Mouse (Mus musculus): Measurements from ENCODE around the gene Atp2c1. TPM values are rescaled to one million over a fixed set of nuclear protein-coding genes. Genes with fewer than 3 reads are reported as not detected.
A peak's percentile ranks its signal among the peaks of the same experiment; 100 is the strongest.

Atp2c1 gene
- polyA plus RNA-seq, 1 experiment = 20.7 TPM

- DNase-seq (ENCODE audit: low read depth in 1 of 2, low spot score in 2 of 2) = no peak
- peaks cover 4% of the 10 kb centered on the region; the same call in 1 of the 2 replicates for H3K36me3 ChIP-seq (ENCODE audit: control insufficient read depth, insufficient read depth, low read length)
- TF ChIP-seq POLR2A (IDR thresholded peaks at IDR 0.05; ENCODE audit: low read depth, low read length) (no peak), CTCF (IDR thresholded peaks at IDR 0.05; ENCODE audit: extremely low read depth, insufficient read depth, insufficient read length, insufficient replicate concordance) (no peak)
- no peaks in the 10 kb centered on the region for H3K27me3 ChIP-seq (ENCODE audit: control insufficient read depth, insufficient read depth, low read length)
- no peaks in the 10 kb centered on the region for H3K4me1 ChIP-seq (ENCODE audit: control insufficient read depth, insufficient read depth, insufficient read length)
- peak overlapping the region; percentile 84; the same call in 1 of the 2 replicates for H3K4me3 ChIP-seq (ENCODE audit: extremely low read depth, insufficient read depth, insufficient read length)
- H3K27ac ChIP-seq (ENCODE audit: insufficient read depth, low read length) = no peak overlapping the region
- 17% methylated on average over 11 of the region's 11 CpGs for WGBS
These were observed 132.4 kb downstream of the Atp2c1 start for GRCm38 (mm10) chr9:105394720-105395119.

DNA sequence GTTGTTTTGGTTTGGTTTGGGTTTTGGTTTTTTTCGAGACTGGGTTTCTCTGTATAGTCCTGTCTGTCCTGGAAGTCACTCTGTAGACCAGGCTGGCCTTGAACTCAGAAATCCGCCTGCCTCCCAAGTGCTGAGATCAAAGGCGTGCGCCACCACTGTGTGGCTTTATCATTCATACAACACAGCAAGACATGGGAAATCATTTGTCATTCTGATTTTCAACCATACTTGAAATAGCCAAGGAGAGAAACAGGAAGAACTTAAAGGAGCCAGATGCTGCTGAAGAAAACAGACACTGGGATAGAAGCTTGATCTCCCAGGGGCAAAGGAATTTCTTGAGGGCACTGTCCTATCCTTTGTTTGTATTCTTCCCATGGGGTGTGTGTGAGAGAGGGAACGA lies 136.5 kb downstream of the Atp2c1 start:
- no peaks in the 10 kb centered on the region for H3K4me1 ChIP-seq (ENCODE audit: control insufficient read depth, insufficient read depth, insufficient read length)
- no peak for DNase-seq (ENCODE audit: low read depth in 1 of 2, low spot score in 2 of 2)
- H3K27me3 ChIP-seq (ENCODE audit: control insufficient read depth, insufficient read depth, low read length) = no peaks in the 10 kb centered on the region
- WGBS = 54% methylated on average over 5 of the region's 5 CpGs
- TF ChIP-seq POLR2A (IDR thresholded peaks at IDR 0.05; ENCODE audit: low read depth, low read length) = no peak
- no peak for TF ChIP-seq CTCF (IDR thresholded peaks at IDR 0.05; ENCODE audit: extremely low read depth, insufficient read depth, insufficient read length, insufficient replicate concordance)
- H3K4me3 ChIP-seq (ENCODE audit: extremely low read depth, insufficient read depth, insufficient read length) = no peak overlapping the region
- no peaks in the 10 kb centered on the region for H3K36me3 ChIP-seq (ENCODE audit: control insufficient read depth, insufficient read depth, low read length)
- H3K27ac ChIP-seq (ENCODE audit: insufficient read depth, low read length) = no peak overlapping the region

DNA sequence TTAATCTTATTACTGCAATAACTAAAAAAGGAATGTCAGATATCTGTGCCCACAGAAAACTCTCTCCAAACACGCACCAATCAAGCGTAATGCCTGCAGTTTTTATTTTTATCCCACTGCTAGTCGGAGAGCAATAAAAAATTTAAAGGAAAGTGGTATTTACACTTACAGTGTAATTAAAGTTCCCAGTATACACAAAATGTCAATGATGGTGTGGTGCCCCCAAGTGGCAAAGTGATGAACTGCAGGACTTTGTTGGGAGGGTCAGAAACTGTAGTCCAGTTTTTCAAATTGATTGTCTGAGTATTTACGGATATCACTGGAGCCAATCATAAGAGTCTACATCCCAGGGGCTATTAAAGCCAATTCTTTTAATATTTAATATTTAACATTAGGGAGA lies 137.8 kb downstream of the Atp2c1 start:
- no peaks in the 10 kb centered on the region for H3K36me3 ChIP-seq (ENCODE audit: control insufficient read depth, insufficient read depth, low read length)
- H3K4me3 ChIP-seq (ENCODE audit: extremely low read depth, insufficient read depth, insufficient read length) = no peak overlapping the region
- no peaks in the 10 kb centered on the region for H3K27me3 ChIP-seq (ENCODE audit: control insufficient read depth, insufficient read depth, low read length)
- peak; percentile 23 to 68 for DNase-seq (ENCODE audit: low read depth in 1 of 2, low spot score in 2 of 2)
- WGBS = 10% methylated on average over 4 of the region's 4 CpGs
- TF ChIP-seq POLR2A (IDR thresholded peaks at IDR 0.05; ENCODE audit: low read depth, low read length) (no peak), CTCF (IDR thresholded peaks at IDR 0.05; ENCODE audit: extremely low read depth, insufficient read depth, insufficient read length, insufficient replicate concordance) (peak; percentile 49; the same call in 1 of the 2 replicates)
- H3K27ac ChIP-seq (ENCODE audit: insufficient read depth, low read length) = no peak overlapping the region
- no peaks in the 10 kb centered on the region for H3K4me1 ChIP-seq (ENCODE audit: control insufficient read depth, insufficient read depth, insufficient read length)

GRCm38 (mm10) chr9:105387403-105387802 lies 139.7 kb downstream of the Atp2c1 start:
- 76% methylated on average over 5 of the region's 5 CpGs for WGBS
- no peak overlapping the region for H3K4me3 ChIP-seq (ENCODE audit: extremely low read depth, insufficient read depth, insufficient read length)

GRCm38 (mm10) chr9:105379533-105380145 lies 147.5 kb downstream of the Atp2c1 start:
- no peak for TF ChIP-seq POLR2A (IDR thresholded peaks at IDR 0.05; ENCODE audit: low read depth, low read length)
- no peak for TF ChIP-seq CTCF (IDR thresholded peaks at IDR 0.05; ENCODE audit: extremely low read depth, insufficient read depth, insufficient read length, insufficient replicate concordance)
- H3K27ac ChIP-seq (ENCODE audit: insufficient read depth, low read length) = no peak overlapping the region
- H3K27me3 ChIP-seq (ENCODE audit: control insufficient read depth, insufficient read depth, low read length) = no peaks in the 10 kb centered on the region
- 83% methylated on average over 8 of the region's 8 CpGs for WGBS
- no peak for DNase-seq (ENCODE audit: low read depth in 1 of 2, low spot score in 2 of 2)
- H3K4me1 ChIP-seq (ENCODE audit: control insufficient read depth, insufficient read depth, insufficient read length) = no peaks in the 10 kb centered on the region
- H3K4me3 ChIP-seq (ENCODE audit: extremely low read depth, insufficient read depth, insufficient read length) = no peak overlapping the region
- no peaks in the 10 kb centered on the region for H3K36me3 ChIP-seq (ENCODE audit: control insufficient read depth, insufficient read depth, low read length)

More at GRCm38 (mm10) chr9:105387403-105387802, 139.7 kb downstream of the Atp2c1 start:
- H3K27ac ChIP-seq (ENCODE audit: insufficient read depth, low read length) = no peak overlapping the region
- DNase-seq (ENCODE audit: low read depth in 1 of 2, low spot score in 2 of 2) = no peak
- no peaks in the 10 kb centered on the region for H3K27me3 ChIP-seq (ENCODE audit: control insufficient read depth, insufficient read depth, low read length)
- TF ChIP-seq CTCF (IDR thresholded peaks at IDR 0.05; ENCODE audit: extremely low read depth, insufficient read depth, insufficient read length, insufficient replicate concordance) (no peak), POLR2A (IDR thresholded peaks at IDR 0.05; ENCODE audit: low read depth, low read length) (no peak)
- no peaks in the 10 kb centered on the region for H3K36me3 ChIP-seq (ENCODE audit: control insufficient read depth, insufficient read depth, low read length)
- H3K4me1 ChIP-seq (ENCODE audit: control insufficient read depth, insufficient read depth, insufficient read length) = no peaks in the 10 kb centered on the region

DNA sequence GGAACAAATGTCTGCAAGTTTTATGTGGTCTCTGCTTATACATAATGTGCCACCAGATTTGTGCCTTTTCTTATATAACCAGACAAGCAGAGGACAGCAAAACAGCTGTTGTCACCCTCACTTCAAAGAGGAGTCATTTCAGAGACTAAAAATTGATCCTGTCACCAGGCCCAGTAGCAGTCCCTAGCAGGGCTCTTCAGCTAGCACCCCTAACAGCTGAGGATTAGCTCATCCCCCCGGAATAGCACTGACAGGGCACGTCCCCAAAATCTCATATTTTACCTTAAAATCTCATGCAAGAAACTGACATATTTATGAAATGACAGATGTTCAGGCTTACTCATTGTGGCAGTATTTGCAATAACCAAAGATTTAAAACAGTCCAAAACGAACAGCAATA lies 149.5 kb downstream of the Atp2c1 start:
- Histone ChIP-seq H3K36me3 (ENCODE audit: control insufficient read depth, insufficient read depth, low read length) (no peaks in the 10 kb centered on the region), H3K27me3 (ENCODE audit: control insufficient read depth, insufficient read depth, low read length) (no peaks in the 10 kb centered on the region), H3K4me3 (ENCODE audit: extremely low read depth, insufficient read depth, insufficient read length) (no peak overlapping the region), H3K27ac (ENCODE audit: insufficient read depth, low read length) (no peak overlapping the region), H3K4me1 (ENCODE audit: control insufficient read depth, insufficient read depth, insufficient read length) (no peaks in the 10 kb centered on the region)
- DNase-seq (ENCODE audit: low read depth in 1 of 2, low spot score in 2 of 2) = no peak
- TF ChIP-seq CTCF (IDR thresholded peaks at IDR 0.05; ENCODE audit: extremely low read depth, insufficient read depth, insufficient read length, insufficient replicate concordance) = no peak
- no peak for TF ChIP-seq POLR2A (IDR thresholded peaks at IDR 0.05; ENCODE audit: low read depth, low read length)
- WGBS = 73% methylated on average over 3 of the region's 3 CpGs

GRCm38 (mm10) chr9:105376954-105377530 lies 150.1 kb downstream of the Atp2c1 start:
- WGBS = 78% methylated on average over 7 of the region's 7 CpGs
- Histone ChIP-seq H3K36me3 (ENCODE audit: control insufficient read depth, insufficient read depth, low read length) (no peaks in the 10 kb centered on the region), H3K4me3 (ENCODE audit: extremely low read depth, insufficient read depth, insufficient read length) (no peak overlapping the region), H3K27me3 (ENCODE audit: control insufficient read depth, insufficient read depth, low read length) (no peaks in the 10 kb centered on the region), H3K27ac (ENCODE audit: insufficient read depth, low read length) (no peak overlapping the region), H3K4me1 (ENCODE audit: control insufficient read depth, insufficient read depth, insufficient read length) (no peaks in the 10 kb centered on the region)
- TF ChIP-seq CTCF (IDR thresholded peaks at IDR 0.05; ENCODE audit: extremely low read depth, insufficient read depth, insufficient read length, insufficient replicate concordance) (no peak), POLR2A (IDR thresholded peaks at IDR 0.05; ENCODE audit: low read depth, low read length) (no peak)
- no peak for DNase-seq (ENCODE audit: low read depth in 1 of 2, low spot score in 2 of 2)
